Mouse (Mus musculus): ENCODE data around the gene Sergef. TPM values are rescaled to one million over a fixed set of nuclear protein-coding genes. Genes with fewer than 3 reads are reported as not detected.
A peak's percentile ranks its signal among the peaks of the same experiment; 100 is the strongest.

Sergef gene
- polyA plus RNA-seq, 1 experiment, result 44.9 TPM

GRCm38 (mm10) chr7:46399676-46400075, 239.9 kb downstream of the Sergef start:
- H3K4me1 ChIP-seq (ENCODE audit: control insufficient read depth, insufficient read depth, low read length), result peaks cover 4% of the 10 kb centered on the region
- H3K4me3 ChIP-seq (ENCODE audit: insufficient read depth, low read length), result peak overlapping the region; percentile 81
- H3K27ac ChIP-seq (ENCODE audit: insufficient read depth, low read length), result peak overlapping the region; percentile 9; the same call in 1 of the 2 replicates
- TF ChIP-seq CTCF (IDR thresholded peaks at IDR 0.05; ENCODE audit: extremely low read depth, insufficient read depth, low read length) (no peak), POLR2A (IDR thresholded peaks at IDR 0.05; ENCODE audit: extremely low read depth, insufficient read depth, low read length) (no peak)

DNA sequence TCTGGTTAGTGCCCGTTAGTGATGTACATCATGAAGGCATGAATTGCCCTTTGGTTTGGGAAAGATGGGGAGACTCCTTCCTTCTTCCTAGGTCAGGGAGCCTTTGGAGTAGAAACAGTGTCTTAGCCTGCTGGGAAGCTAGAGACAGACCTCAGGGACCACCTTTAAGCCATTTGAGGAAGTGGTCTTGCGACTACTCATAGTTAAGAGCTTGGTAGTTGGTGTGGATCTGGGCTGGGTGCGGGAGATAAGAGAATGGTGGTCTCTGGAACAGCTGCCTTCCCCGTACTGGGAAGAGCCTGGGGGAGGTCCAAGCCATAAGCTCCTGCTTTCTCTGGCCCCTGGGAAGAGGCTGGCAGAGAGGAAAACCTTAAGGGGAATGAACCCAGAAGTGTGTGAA, 241.0 kb downstream of the Sergef start:
- Histone ChIP-seq H3K4me1 (ENCODE audit: control insufficient read depth, insufficient read depth, low read length) (peaks cover 1% of the 10 kb centered on the region; the same call in 1 of the 2 replicates), H3K27ac (ENCODE audit: insufficient read depth, low read length) (no peak overlapping the region), H3K4me3 (ENCODE audit: insufficient read depth, low read length) (peak overlapping the region; percentile 81)
- no peak for TF ChIP-seq POLR2A (IDR thresholded peaks at IDR 0.05; ENCODE audit: extremely low read depth, insufficient read depth, low read length)

GRCm38 (mm10) chr7:46397732-46398333, 241.8 kb downstream of the Sergef start:
- TF ChIP-seq CTCF (IDR thresholded peaks at IDR 0.05; ENCODE audit: extremely low read depth, insufficient read depth, low read length), result no peak
- TF ChIP-seq POLR2A (IDR thresholded peaks at IDR 0.05; ENCODE audit: extremely low read depth, insufficient read depth, low read length), result no peak
- Histone ChIP-seq H3K4me1 (ENCODE audit: control insufficient read depth, insufficient read depth, low read length) (peaks cover 1% of the 10 kb centered on the region; the same call in 1 of the 2 replicates), H3K4me3 (ENCODE audit: insufficient read depth, low read length) (peak overlapping the region; percentile 81), H3K27ac (ENCODE audit: insufficient read depth, low read length) (peak overlapping the region; percentile 94)

- peaks cover 1% of the 10 kb centered on the region; the same call in 1 of the 2 replicates for H3K4me1 ChIP-seq (ENCODE audit: control insufficient read depth, insufficient read depth, low read length)
- H3K27ac ChIP-seq (ENCODE audit: insufficient read depth, low read length), result peak overlapping the region; percentile 94
- peak overlapping the region; percentile 81 for H3K4me3 ChIP-seq (ENCODE audit: insufficient read depth, low read length)
- TF ChIP-seq CTCF (IDR thresholded peaks at IDR 0.05; ENCODE audit: extremely low read depth, insufficient read depth, low read length) (no peak), POLR2A (IDR thresholded peaks at IDR 0.05; ENCODE audit: extremely low read depth, insufficient read depth, low read length) (no peak)
Measured at GRCm38 (mm10) chr7:46396928-46397731, 242.5 kb downstream of the Sergef start.

DNA sequence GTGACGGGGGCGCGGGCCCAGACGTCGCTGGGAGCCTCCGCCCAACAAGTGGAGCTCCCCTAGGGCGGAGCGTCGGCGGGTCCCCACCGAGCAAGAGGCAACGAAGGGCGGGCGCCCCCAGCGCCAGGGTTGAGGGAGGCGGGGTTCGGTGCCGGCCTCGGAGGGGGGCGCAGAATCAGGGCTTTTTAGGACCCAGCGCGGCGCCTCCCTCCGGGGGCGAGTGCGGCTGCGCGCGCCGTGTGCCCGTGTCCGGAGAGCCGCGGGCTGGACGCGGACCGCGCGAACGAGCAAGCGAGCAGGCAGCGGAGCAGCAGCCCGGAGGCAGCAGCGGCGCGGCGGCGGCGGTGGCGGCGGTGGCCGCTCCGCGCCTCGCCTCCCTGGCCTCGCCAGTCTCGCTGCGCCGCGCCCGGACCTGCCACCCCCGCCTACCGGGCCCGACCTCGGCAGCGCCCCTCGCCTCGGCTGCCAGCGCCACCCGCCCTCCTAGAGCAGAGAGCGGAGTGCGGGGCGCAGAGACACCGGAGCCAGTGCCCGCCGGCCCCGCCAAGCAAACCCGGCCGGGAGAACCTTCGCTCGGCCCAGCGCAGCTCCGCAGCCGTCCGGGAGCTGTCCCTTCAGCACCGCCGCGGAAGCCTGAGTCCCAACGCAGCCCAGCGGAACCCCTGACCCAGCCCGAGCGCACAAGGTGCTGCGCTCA, 243.2 kb downstream of the Sergef start, which contains the start of gene Kcnc1:
Kcnc1 (plus strand) TSS at position 267 of the 697 bp plus-strand sequence.
- H3K4me1 ChIP-seq (ENCODE audit: control insufficient read depth, insufficient read depth, low read length), result peaks cover 1% of the 10 kb centered on the region; the same call in 1 of the 2 replicates
- H3K4me3 ChIP-seq (ENCODE audit: insufficient read depth, low read length), result peak within 1 kb of the TSS; percentile 81
- peak within 1 kb of the TSS; percentile 94 for H3K27ac ChIP-seq (ENCODE audit: insufficient read depth, low read length)
- TF ChIP-seq POLR2A (IDR thresholded peaks at IDR 0.05; ENCODE audit: extremely low read depth, insufficient read depth, low read length), result peak; percentile 64; the same call in 1 of the 2 replicates
- no peak for TF ChIP-seq CTCF (IDR thresholded peaks at IDR 0.05; ENCODE audit: extremely low read depth, insufficient read depth, low read length)

DNA sequence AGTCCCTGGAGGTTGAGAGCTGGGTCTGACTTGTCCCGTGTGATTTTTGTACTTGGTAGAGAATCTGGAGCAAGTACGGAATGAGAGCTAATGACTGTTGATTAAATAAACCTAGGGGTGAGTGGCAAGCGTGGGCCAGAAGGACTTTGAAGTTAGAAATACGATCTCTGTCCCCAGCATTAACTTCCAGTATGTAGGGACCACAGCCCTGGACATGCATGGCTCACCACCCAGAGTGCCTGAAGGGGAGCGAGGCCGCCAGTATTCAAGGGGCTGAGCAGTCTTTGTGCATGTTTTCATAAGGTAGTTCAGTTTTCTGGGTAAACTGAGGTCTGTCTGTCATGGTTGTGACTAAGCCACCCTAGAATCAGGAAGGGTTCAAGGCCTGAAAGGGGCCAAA, 244.0 kb downstream of the Sergef start:
- no peak overlapping the region for H3K4me3 ChIP-seq (ENCODE audit: insufficient read depth, low read length)
- TF ChIP-seq CTCF (IDR thresholded peaks at IDR 0.05; ENCODE audit: extremely low read depth, insufficient read depth, low read length) (no peak), POLR2A (IDR thresholded peaks at IDR 0.05; ENCODE audit: extremely low read depth, insufficient read depth, low read length) (no peak)
- peaks cover 1% of the 10 kb centered on the region; the same call in 1 of the 2 replicates for H3K4me1 ChIP-seq (ENCODE audit: control insufficient read depth, insufficient read depth, low read length)
- H3K27ac ChIP-seq (ENCODE audit: insufficient read depth, low read length), result no peak overlapping the region

- Histone ChIP-seq H3K27ac (ENCODE audit: insufficient read depth, low read length) (no peak overlapping the region), H3K4me1 (ENCODE audit: control insufficient read depth, insufficient read depth, low read length) (peaks cover under 1% of the 10 kb centered on the region; the same call in 1 of the 2 replicates), H3K4me3 (ENCODE audit: insufficient read depth, low read length) (no peak overlapping the region)
- TF ChIP-seq CTCF (IDR thresholded peaks at IDR 0.05; ENCODE audit: extremely low read depth, insufficient read depth, low read length) (no peak), POLR2A (IDR thresholded peaks at IDR 0.05; ENCODE audit: extremely low read depth, insufficient read depth, low read length) (no peak)
Measured at GRCm38 (mm10) chr7:46394933-46395332, 244.7 kb downstream of the Sergef start.

DNA sequence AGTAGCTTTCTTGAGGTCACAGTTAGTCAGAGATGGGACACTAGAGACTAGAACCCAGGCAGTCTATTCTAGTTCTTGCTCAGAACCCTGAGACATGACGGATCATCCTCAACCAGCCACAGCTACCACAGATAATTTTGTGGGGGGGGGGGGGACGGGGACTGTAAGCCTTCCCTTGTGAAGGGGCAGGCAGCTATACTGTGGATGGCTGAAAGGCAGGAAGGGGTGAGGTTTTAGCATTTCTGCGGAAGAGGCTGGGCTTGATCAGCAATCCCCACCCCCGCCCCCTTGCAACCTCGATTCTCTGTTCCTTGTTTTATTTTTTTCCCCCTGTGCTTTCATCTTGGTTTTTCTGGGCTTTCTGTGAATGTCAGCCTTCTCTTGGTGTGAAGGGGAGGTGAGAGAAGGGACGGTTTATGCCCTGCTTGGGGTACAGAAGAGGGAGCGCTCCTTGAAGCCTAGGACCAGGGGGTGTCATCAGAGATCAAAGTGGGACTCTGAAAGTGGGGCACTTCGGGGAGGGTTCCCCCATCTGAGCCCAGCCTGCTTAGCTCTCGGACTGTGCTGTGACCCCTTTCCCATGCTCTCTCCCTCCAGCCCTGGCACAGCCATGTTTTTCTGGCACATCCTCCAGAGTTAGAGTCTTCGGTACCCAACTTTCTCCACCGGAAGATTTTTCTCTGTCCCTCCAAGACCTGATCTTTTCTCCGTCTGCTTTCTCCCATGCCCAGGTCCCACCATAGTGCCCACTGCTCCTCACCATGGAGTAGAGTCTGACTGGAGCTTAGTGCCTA, 245.7 kb downstream of the Sergef start:
- Histone ChIP-seq H3K4me3 (ENCODE audit: insufficient read depth, low read length) (no peak overlapping the region), H3K4me1 (ENCODE audit: control insufficient read depth, insufficient read depth, low read length) (no peaks in the 10 kb centered on the region), H3K27ac (ENCODE audit: insufficient read depth, low read length) (no peak overlapping the region)
- TF ChIP-seq POLR2A (IDR thresholded peaks at IDR 0.05; ENCODE audit: extremely low read depth, insufficient read depth, low read length) (no peak), CTCF (IDR thresholded peaks at IDR 0.05; ENCODE audit: extremely low read depth, insufficient read depth, low read length) (no peak)

Other genes with a start within 250 kb of the Sergef start
- 80.3 and 85.7 TPM in 2 replicates for gene Kcnc1, start 243.3 kb downstream of the Sergef start, polyA plus RNA-seq (2012; rRNA removed)
- 0.09 and 0.19 TPM in 2 replicates for gene Tph1, start 32.7 kb upstream of the Sergef start, polyA plus RNA-seq (2012; rRNA removed)
- gene Saal1, start 70.9 kb upstream of the Sergef start, polyA plus RNA-seq (2012; rRNA removed), result 7.1 and 7.7 TPM in 2 replicates
- gene Saa3, start 75.9 kb upstream of the Sergef start, polyA plus RNA-seq (2012; rRNA removed), result not detected in 2 replicates
- not detected in 2 replicates for gene Saa4, start 92.8 kb upstream of the Sergef start, polyA plus RNA-seq (2012; rRNA removed)
- gene Saa1, start 103.2 kb upstream of the Sergef start, polyA plus RNA-seq (2012; rRNA removed), result 0.04 TPM in 1 of 2 replicates, not detected in the other
- gene Saa2, start 112.0 kb upstream of the Sergef start, polyA plus RNA-seq (2012; rRNA removed), result not detected in 2 replicates
- 16.7 and 17.1 TPM in 2 replicates for gene Hps5, start 156.3 kb upstream of the Sergef start, polyA plus RNA-seq (2012; rRNA removed)
- gene Gtf2h1, start 156.3 kb upstream of the Sergef start, polyA plus RNA-seq (2012; rRNA removed), result 30.1 TPM in 2 replicates
- gene Ldha, start 201.7 kb upstream of the Sergef start, polyA plus RNA-seq (2012; rRNA removed), result 392 and 402 TPM in 2 replicates
- gene Ldhc, start 221.4 kb upstream of the Sergef start, polyA plus RNA-seq (2012; rRNA removed), result 0.08 TPM in 1 of 2 replicates, not detected in the other